Mouse (Mus musculus): Measurements from ENCODE around the gene Dcaf7. TPM values are rescaled to one million over a fixed set of nuclear protein-coding genes. Genes with fewer than 3 reads are reported as not detected.

Gene Dcaf7
- total and polyA plus RNA-seq, 3 experiments, result 39.6 to 81.8 (median 57.8) TPM

GRCm38 (mm10) chr11:106106047-106106587, 69.4 kb downstream of the Dcaf7 start:
- no peak for DNase-seq

Other genes starting within 250 kb of the Dcaf7 start
- 100 to 1,000 TPM; 103 to 236 TPM for gene Cyb561, start 83.5 kb upstream of the Dcaf7 start, total RNA-seq (2021)
- gene Cyb561, start 83.5 kb upstream of the Dcaf7 start, polyA plus RNA-seq (2012; rRNA removed), result 127 and 140 TPM in 2 replicates
- gene Ace, start 68.9 kb upstream of the Dcaf7 start, total RNA-seq (2021), result 10 to 100 TPM in 1 of 2 experiments, 1 to 10 TPM in 1; 9.3 to 15.9 TPM
- 8.3 and 11.8 TPM in 2 replicates for gene Ace, start 68.9 kb upstream of the Dcaf7 start, polyA plus RNA-seq (2012; rRNA removed)
- not detected for gene Ace3, start 42.2 kb upstream of the Dcaf7 start, total RNA-seq (2021)
- not detected in 2 replicates for gene Ace3, start 42.2 kb upstream of the Dcaf7 start, polyA plus RNA-seq (2012; rRNA removed)
- under 1 TPM; 0.07 to 0.14 TPM for gene Kcnh6, start 28.7 kb upstream of the Dcaf7 start, total RNA-seq (2021)
- 0.46 and 0.48 TPM in 2 replicates for gene Kcnh6, start 28.7 kb upstream of the Dcaf7 start, polyA plus RNA-seq (2012; rRNA removed)
- 10 to 100 TPM; 25.8 to 37.8 TPM for gene Taco1, start 29.2 kb downstream of the Dcaf7 start, total RNA-seq (2021)
- gene Taco1, start 29.2 kb downstream of the Dcaf7 start, polyA plus RNA-seq (2012; rRNA removed), result 17.4 and 17.5 TPM in 2 replicates
- 10 to 100 TPM; 32.0 to 39.7 TPM for gene Map3k3, start 47.7 kb downstream of the Dcaf7 start, total RNA-seq (2021)
- 19.9 and 20.8 TPM in 2 replicates for gene Map3k3, start 47.7 kb downstream of the Dcaf7 start, polyA plus RNA-seq (2012; rRNA removed)
- not detected for gene Gm10840, start 124.0 kb downstream of the Dcaf7 start, total RNA-seq (2021)
- gene Gm10840, start 124.0 kb downstream of the Dcaf7 start, polyA plus RNA-seq (2012; rRNA removed), result not detected in 2 replicates
- gene Limd2, start 124.0 kb downstream of the Dcaf7 start, total RNA-seq (2021), result 10 to 100 TPM in 1 of 2 experiments, 1 to 10 TPM in 1; 9.5 to 17.1 TPM
- gene Limd2, start 124.0 kb downstream of the Dcaf7 start, polyA plus RNA-seq (2012; rRNA removed), result 18.1 and 20.0 TPM in 2 replicates
- 10 to 100 TPM; 14.9 to 16.1 TPM for gene Strada, start 165.3 kb downstream of the Dcaf7 start, total RNA-seq (2021)
- gene Strada, start 165.3 kb downstream of the Dcaf7 start, polyA plus RNA-seq (2012; rRNA removed), result 18.8 and 20.6 TPM in 2 replicates
- 100 to 1,000 TPM; 104 to 112 TPM for gene Ccdc47, start 179.5 kb downstream of the Dcaf7 start, total RNA-seq (2021)
- gene Ccdc47, start 179.5 kb downstream of the Dcaf7 start, polyA plus RNA-seq (2012; rRNA removed), result 5.6 and 9.5 TPM in 2 replicates
- gene Ddx42, start 180.1 kb downstream of the Dcaf7 start, total RNA-seq (2021), result 10 to 100 TPM; 46.6 to 51.0 TPM
- 7.0 and 9.2 TPM in 2 replicates for gene Ddx42, start 180.1 kb downstream of the Dcaf7 start, polyA plus RNA-seq (2012; rRNA removed)
- 10 to 100 TPM; 49.8 to 53.1 TPM for gene Ftsj3, start 219.2 kb downstream of the Dcaf7 start, total RNA-seq (2021)
- gene Ftsj3, start 219.2 kb downstream of the Dcaf7 start, polyA plus RNA-seq (2012; rRNA removed), result 16.2 and 22.5 TPM in 2 replicates
- 100 to 1,000 TPM; 138 to 164 TPM for gene Psmc5, start 219.3 kb downstream of the Dcaf7 start, total RNA-seq (2021)
- 12.4 and 12.9 TPM in 2 replicates for gene Psmc5, start 219.3 kb downstream of the Dcaf7 start, polyA plus RNA-seq (2012; rRNA removed)
- 10 to 100 TPM; 64.5 to 80.6 TPM for gene Smarcd2, start 236.1 kb downstream of the Dcaf7 start, total RNA-seq (2021)
- 112 and 121 TPM in 2 replicates for gene Smarcd2, start 236.1 kb downstream of the Dcaf7 start, polyA plus RNA-seq (2012; rRNA removed)
- under 1 TPM; 0.10 to 0.26 TPM for gene Tcam1, start 239.8 kb downstream of the Dcaf7 start, total RNA-seq (2021)
- not detected in 2 replicates for gene Tcam1, start 239.8 kb downstream of the Dcaf7 start, polyA plus RNA-seq (2012; rRNA removed)

Measured in adrenal gland, adult 2 months (tissue).